Mouse (Mus musculus): ENCODE results near the gene Bsdc1.
"Not testable (repeated sequence)": the region's sequence is repeated elsewhere in the genome, so short reads cannot be mapped to it uniquely, and the experiment has no call there.

The Bsdc1 gene

GRCm38 (mm10) chr4:129461183-129461960, at the start of gene Bsdc1:
Bsdc1 (plus strand) TSS chr4:129461581.
- DNase-seq (ENCODE audit: extremely low read depth, insufficient read length, low spot score), result peak; percentile 97

- no peak for DNase-seq (ENCODE audit: extremely low read depth, insufficient read length, low spot score)
Measured at GRCm38 (mm10) chr4:129415892-129416291, 45.5 kb upstream of the Bsdc1 start.

GRCm38 (mm10) chr4:129416478-129416877, 44.9 kb upstream of the Bsdc1 start:
- peak; percentile 23 for DNase-seq (ENCODE audit: extremely low read depth, insufficient read length, low spot score)

- DNase-seq (ENCODE audit: extremely low read depth, insufficient read length, low spot score), result no peak
Measured at GRCm38 (mm10) chr4:129418321-129418720, 43.1 kb upstream of the Bsdc1 start.

GRCm38 (mm10) chr4:129440340-129441063, 20.9 kb upstream of the Bsdc1 start, which contains the start of gene Zbtb8b:
Zbtb8b (minus strand) TSS chr4:129440853.
- DNase-seq (ENCODE audit: extremely low read depth, insufficient read length, low spot score), result no peak

GRCm38 (mm10) chr4:129441145-129441544, 20.2 kb upstream of the Bsdc1 start:
- DNase-seq (ENCODE audit: extremely low read depth, insufficient read length, low spot score), result no peak

- no peak for DNase-seq (ENCODE audit: extremely low read depth, insufficient read length, low spot score)
Measured at GRCm38 (mm10) chr4:129447360-129447759, 14.0 kb upstream of the Bsdc1 start.

GRCm38 (mm10) chr4:129447778-129448563, 13.4 kb upstream of the Bsdc1 start:
- DNase-seq (ENCODE audit: extremely low read depth, insufficient read length, low spot score), result peak; percentile 22

- no peak for DNase-seq (ENCODE audit: extremely low read depth, insufficient read length, low spot score)
Measured at GRCm38 (mm10) chr4:129448713-129449112, 12.7 kb upstream of the Bsdc1 start.

- DNase-seq (ENCODE audit: extremely low read depth, insufficient read length, low spot score), result no peak
Measured at GRCm38 (mm10) chr4:129450851-129451250, 10.5 kb upstream of the Bsdc1 start.

- no peak for DNase-seq (ENCODE audit: extremely low read depth, insufficient read length, low spot score)
Measured at GRCm38 (mm10) chr4:129451471-129452169, 9.8 kb upstream of the Bsdc1 start.

GRCm38 (mm10) chr4:129455265-129455664, 6.1 kb upstream of the Bsdc1 start:
- DNase-seq (ENCODE audit: extremely low read depth, insufficient read length, low spot score), result peak; percentile 42

- DNase-seq (ENCODE audit: extremely low read depth, insufficient read length, low spot score), result no peak
Measured at GRCm38 (mm10) chr4:129456126-129456525, 5.3 kb upstream of the Bsdc1 start.

GRCm38 (mm10) chr4:129457311-129457710, 4.1 kb upstream of the Bsdc1 start:
- DNase-seq (ENCODE audit: extremely low read depth, insufficient read length, low spot score), result not testable (repeated sequence)

- no peak for DNase-seq (ENCODE audit: extremely low read depth, insufficient read length, low spot score)
Measured at GRCm38 (mm10) chr4:129459726-129460125, 1.7 kb upstream of the Bsdc1 start.

GRCm38 (mm10) chr4:129460827-129461182, 576 bp upstream of the Bsdc1 start:
- DNase-seq (ENCODE audit: extremely low read depth, insufficient read length, low spot score), result no peak

GRCm38 (mm10) chr4:129462118-129462517, 737 bp downstream of the Bsdc1 start:
- DNase-seq (ENCODE audit: extremely low read depth, insufficient read length, low spot score), result no peak

GRCm38 (mm10) chr4:129463097-129464059, 2.0 kb downstream of the Bsdc1 start:
- DNase-seq (ENCODE audit: extremely low read depth, insufficient read length, low spot score), result no peak

GRCm38 (mm10) chr4:129464286-129464815, 3.0 kb downstream of the Bsdc1 start:
- no peak for DNase-seq (ENCODE audit: extremely low read depth, insufficient read length, low spot score)

All from 3134 (cell line).